Mouse (Mus musculus) heart, embryonic 12.5 days (tissue): ENCODE data around the gene Pex12. TPM values are rescaled to one million over a fixed set of nuclear protein-coding genes. Genes with fewer than 3 reads are reported as not detected.

Source experiments
- ATAC-seq: fragments of 200-750 bp; cut with Nextera tagmentation; 2 replicates; pipeline ENCODE4 v1.8.0; 2017; ENCODE audit warnings: moderate TSS enrichment, moderate library complexity; ENCODE audit not compliant: insufficient number of reproducible peaks, low FRiP score
- H3K27ac ChIP-seq: fragments of 300-500 bp; sonication (generic); 2 replicates; pipeline ENCODE4 v1.5.1; 2016; ENCODE audit warnings: mild to moderate bottlenecking, moderate library complexity; ENCODE audit not compliant: poor library complexity, severe bottlenecking
- H3K27me3 ChIP-seq: fragments of 300-500 bp; sonication (generic); replicated peaks from 2 replicates; pipeline ENCODE4 v1.6.1; 2016; ENCODE audit warnings: mild to moderate bottlenecking, moderate library complexity
- H3K36me3 ChIP-seq: fragments of 300-500 bp; sonication (generic); 2 replicates; pipeline ENCODE4 v1.6.1; 2016; ENCODE audit warnings: mild to moderate bottlenecking, moderate library complexity
- H3K4me1 ChIP-seq: fragments of 300-500 bp; sonication (generic); replicated peaks from 2 replicates; pipeline ENCODE4 v1.6.1; 2016; ENCODE audit warnings: mild to moderate bottlenecking
- H3K4me2 ChIP-seq: fragments of 300-500 bp; sonication (generic); 2 replicates; pipeline ENCODE4 v1.6.1; 2016; ENCODE audit warnings: mild to moderate bottlenecking, moderate library complexity
- H3K4me3 ChIP-seq: fragments of 300-500 bp; sonication (generic); 2 replicates; pipeline ENCODE4 v1.5.1; 2016; ENCODE audit warnings: mild to moderate bottlenecking
- H3K9ac ChIP-seq: fragments of 300-500 bp; sonication (generic); 2 replicates; pipeline ENCODE4 v1.6.1; 2016; ENCODE audit warnings: mild to moderate bottlenecking, moderate library complexity
- H3K9me3 ChIP-seq: fragments of 300-500 bp; sonication (generic); replicated peaks from 2 replicates; pipeline ENCODE4 v1.6.1; 2016; ENCODE audit warnings: mild to moderate bottlenecking, moderate library complexity
- WGBS: fragments of 180-500 bp; shearing (Covaris S2); methylation state at CpG from one replicate; pipeline ENCODE4 v1.1.7; 2016; 5-methylcytosine and 5-hydroxymethylcytosine counted together
- polyA plus RNA-seq: library from polyadenylated mRNA; unstranded; fragments of >200 nt; fragmentation: Nextera tagmentation; extraction: Ambion mirVana; gene quantifications from 2 replicates; pipeline ENCODE4 v1.2.1, GENCODE M21; 2016

The Pex12 gene
- polyA plus RNA-seq, 1 experiment from 2014 or later, result 10.2 TPM

DNA sequence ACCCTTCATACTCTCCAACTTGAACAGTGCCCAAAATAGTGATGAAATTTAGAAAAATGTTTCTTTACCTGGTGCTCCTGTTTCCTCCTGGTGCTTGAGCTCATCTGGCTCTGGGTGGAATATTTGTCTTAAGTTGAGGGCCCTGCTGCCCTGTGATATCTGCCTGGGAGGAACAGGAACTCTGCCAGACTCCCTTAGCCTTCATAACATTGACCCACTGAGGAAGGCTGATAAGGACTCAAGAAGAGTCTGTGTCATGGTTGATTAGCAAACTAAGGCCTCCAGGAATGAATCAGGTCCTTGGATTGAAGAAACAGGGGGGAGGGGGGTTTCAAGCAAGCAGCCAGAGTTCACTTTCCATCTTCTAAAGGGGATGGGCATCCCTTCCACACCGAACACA is 15.8 kb downstream of the Pex12 start, which contains the start of gene Slfn14:
Gene Slfn14 (minus strand): TSS at position 161 of the 400 bp plus-strand sequence.
- H3K9me3 ChIP-seq, result no peaks in the 10 kb centered on the region
- peaks cover 3% of the 10 kb centered on the region; the same call in 1 of the 2 replicates for H3K4me1 ChIP-seq
- H3K27me3 ChIP-seq, result 0 out of 2 replicates have a peak, but pooled peaks cover 6% of the 10 kb centered on the region
- no peak within 1 kb of the TSS for H3K4me2 ChIP-seq
- no peaks in the 10 kb centered on the region for H3K36me3 ChIP-seq
- ATAC-seq, result peak; percentile 84
- H3K9ac ChIP-seq, result no peak within 1 kb of the TSS
- H3K4me3 ChIP-seq, result peak within 1 kb of the TSS; percentile 10; the same call in 1 of the 2 replicates
- no peak within 1 kb of the TSS for H3K27ac ChIP-seq
- 51% methylated on average over 1 of the region's 1 CpGs for WGBS

DNA sequence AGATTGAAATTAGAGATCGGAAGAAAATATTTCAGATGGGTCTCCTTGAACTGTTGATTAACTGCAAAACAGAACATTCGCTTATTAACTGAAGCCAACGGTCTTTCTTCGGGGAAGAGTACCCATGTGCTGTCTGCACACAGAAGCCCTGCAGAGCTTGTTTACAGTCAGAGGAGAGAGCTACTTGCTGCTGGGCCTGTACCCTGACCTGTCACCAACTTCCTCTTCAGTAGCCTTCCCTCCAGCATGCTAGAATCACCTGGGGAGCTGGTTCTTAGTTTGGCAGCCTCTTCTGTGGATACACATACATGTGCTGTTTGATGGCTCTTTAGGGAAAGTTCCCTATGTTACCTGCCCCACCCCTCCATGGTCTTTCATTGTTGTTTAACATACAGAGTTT is 16.8 kb downstream of the Pex12 start:
- H3K4me2 ChIP-seq, result no peak overlapping the region
- peak overlapping the region; percentile 10; the same call in 1 of the 2 replicates for H3K4me3 ChIP-seq
- H3K36me3 ChIP-seq, result no peaks in the 10 kb centered on the region
- no peak overlapping the region for H3K27ac ChIP-seq
- 0 out of 2 replicates have a peak, but pooled peaks cover 6% of the 10 kb centered on the region for H3K27me3 ChIP-seq
- no peaks in the 10 kb centered on the region for H3K9me3 ChIP-seq
- no peak overlapping the region for H3K9ac ChIP-seq
- peak; percentile 69; the same call in 1 of the 2 replicates for ATAC-seq
- WGBS, result 79% methylated on average over 4 of the region's 4 CpGs
- no peaks in the 10 kb centered on the region for H3K4me1 ChIP-seq

- no peaks in the 10 kb centered on the region for H3K4me1 ChIP-seq
- 0 out of 2 replicates have a peak overlapping the region, but pooled peaks have one; percentile 18 for H3K4me2 ChIP-seq
- no peak for ATAC-seq
- H3K27ac ChIP-seq, result no peak overlapping the region
- H3K9ac ChIP-seq, result no peak overlapping the region
- no peak overlapping the region for H3K4me3 ChIP-seq
- WGBS, result 51% methylated on average over 2 of the region's 2 CpGs
- H3K9me3 ChIP-seq, result no peaks in the 10 kb centered on the region
- peaks cover 9% of the 10 kb centered on the region; the same call in 1 of the 2 replicates for H3K27me3 ChIP-seq
- H3K36me3 ChIP-seq, result no peaks in the 10 kb centered on the region
Observed at GRCm38 (mm10) chr11:83282084-83282483, 20.3 kb downstream of the Pex12 start.

GRCm38 (mm10) chr11:83279691-83280090 is 22.7 kb downstream of the Pex12 start:
- WGBS, result 76% methylated on average over 6 of the region's 6 CpGs
- H3K9ac ChIP-seq, result no peak overlapping the region
- H3K4me2 ChIP-seq, result no peak overlapping the region
- H3K4me1 ChIP-seq, result no peaks in the 10 kb centered on the region; the same call in 1 of the 2 replicates
- no peaks in the 10 kb centered on the region for H3K9me3 ChIP-seq
- ATAC-seq, result no peak
- no peak overlapping the region for H3K27ac ChIP-seq
- peaks cover 9% of the 10 kb centered on the region; the same call in 1 of the 2 replicates for H3K27me3 ChIP-seq
- H3K36me3 ChIP-seq, result no peaks in the 10 kb centered on the region
- H3K4me3 ChIP-seq, result no peak overlapping the region

DNA sequence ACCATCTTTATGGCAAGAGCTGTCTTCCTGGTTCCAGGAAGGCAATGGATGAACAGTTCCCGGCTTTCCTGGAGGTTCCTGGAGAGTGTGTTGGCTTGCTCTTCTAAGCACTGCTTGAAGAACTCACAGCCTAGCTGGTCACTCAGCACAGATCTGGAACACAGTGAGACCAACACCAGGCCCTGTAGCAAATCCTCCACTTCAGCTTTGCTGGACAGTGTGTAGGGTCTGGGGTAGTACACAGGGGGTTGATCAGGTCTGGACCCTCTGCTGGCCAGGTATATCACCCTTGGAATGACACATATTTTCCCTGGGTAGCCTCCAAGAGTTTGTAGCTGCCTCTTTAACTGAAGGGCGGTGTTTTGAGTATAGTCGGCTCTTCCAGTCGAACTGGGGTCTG is 23.4 kb downstream of the Pex12 start:
- no peaks in the 10 kb centered on the region for H3K36me3 ChIP-seq
- peaks cover 9% of the 10 kb centered on the region; the same call in 1 of the 2 replicates for H3K27me3 ChIP-seq
- no peak overlapping the region for H3K9ac ChIP-seq
- no peak overlapping the region for H3K4me2 ChIP-seq
- 78% methylated on average over 4 of the region's 4 CpGs for WGBS
- no peak overlapping the region for H3K27ac ChIP-seq
- no peaks in the 10 kb centered on the region; the same call in 1 of the 2 replicates for H3K4me1 ChIP-seq
- H3K4me3 ChIP-seq, result no peak overlapping the region
- ATAC-seq, result no peak
- no peaks in the 10 kb centered on the region for H3K9me3 ChIP-seq

- no peak for ATAC-seq
- Histone ChIP-seq H3K9me3 (no peaks in the 10 kb centered on the region), H3K9ac (no peak overlapping the region), H3K4me1 (no peaks in the 10 kb centered on the region; the same call in 1 of the 2 replicates), H3K36me3 (no peaks in the 10 kb centered on the region), H3K4me2 (no peak overlapping the region), H3K27me3 (peaks cover 7% of the 10 kb centered on the region; the same call in 1 of the 2 replicates), H3K27ac (no peak overlapping the region), H3K4me3 (no peak overlapping the region)
- 70% methylated on average over 7 of the region's 7 CpGs for WGBS
Observed at GRCm38 (mm10) chr11:83276251-83276650, 26.1 kb downstream of the Pex12 start.

DNA sequence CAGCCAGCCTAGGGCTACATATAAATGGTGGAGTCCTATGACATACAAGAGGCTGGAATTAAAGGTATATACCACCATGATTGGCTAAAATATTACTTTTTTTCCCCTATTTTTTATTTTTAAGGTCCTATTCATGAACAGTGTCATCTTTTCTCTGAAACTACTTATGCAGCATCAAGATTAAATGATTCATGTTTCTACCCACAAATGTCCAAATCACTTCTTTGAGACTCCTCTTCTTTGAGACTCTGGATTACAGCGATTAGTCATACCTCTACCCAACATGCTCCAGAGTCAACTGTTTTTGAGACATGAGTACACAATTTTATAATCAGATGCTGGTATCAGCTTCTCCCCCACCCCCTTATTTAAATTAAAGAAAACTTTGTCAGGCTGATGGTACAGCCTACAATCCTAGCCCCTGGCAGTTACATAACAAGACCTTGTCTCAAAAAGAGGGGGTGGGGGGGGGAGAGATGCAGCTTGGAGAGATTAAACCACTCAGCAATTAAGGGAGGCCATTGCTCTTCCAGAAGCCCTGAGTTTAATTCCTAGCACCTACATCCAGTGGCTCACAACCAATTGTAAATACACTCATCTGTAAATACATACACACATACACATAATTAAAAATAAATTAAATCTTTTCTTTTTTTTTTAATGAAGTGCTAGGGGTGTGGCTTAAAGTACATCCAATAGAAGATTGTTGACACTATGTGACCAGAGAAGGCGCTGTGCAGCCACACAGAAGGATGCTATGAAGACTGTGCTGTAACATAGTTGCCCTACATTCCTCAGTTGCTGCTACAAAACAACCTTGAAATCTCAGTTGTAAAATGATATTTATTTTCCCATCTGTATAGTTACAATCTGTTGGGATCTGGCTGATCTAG is 30.2 kb downstream of the Pex12 start:
- no peak overlapping the region for H3K9ac ChIP-seq
- H3K4me2 ChIP-seq, result 0 out of 2 replicates have a peak overlapping the region, but pooled peaks have one; percentile 26

GRCm38 (mm10) chr11:83271151-83271950 is 31.0 kb downstream of the Pex12 start:
- peaks cover 4% of the 10 kb centered on the region; the same call in 1 of the 2 replicates for H3K4me1 ChIP-seq
- H3K9me3 ChIP-seq, result no peaks in the 10 kb centered on the region
- peak overlapping the region; percentile 80; the same call in 1 of the 2 replicates for H3K27ac ChIP-seq
- peak; percentile 85 for ATAC-seq
- H3K4me2 ChIP-seq, result peak overlapping the region; percentile 72
- H3K27me3 ChIP-seq, result 0 out of 2 replicates have a peak, but pooled peaks cover 5% of the 10 kb centered on the region
- under 1% methylated on average over 26 of the region's 26 CpGs for WGBS
- H3K9ac ChIP-seq, result peak overlapping the region; percentile 73
- H3K4me3 ChIP-seq, result peak overlapping the region; percentile 67
- H3K36me3 ChIP-seq, result no peaks in the 10 kb centered on the region

More for the DNA sequence above, 30.2 kb downstream of the Pex12 start:
- no peaks in the 10 kb centered on the region for H3K36me3 ChIP-seq
- no peak for ATAC-seq
- peaks cover 4% of the 10 kb centered on the region; the same call in 1 of the 2 replicates for H3K4me1 ChIP-seq
- no peak overlapping the region for H3K4me3 ChIP-seq
- WGBS, result 18% methylated on average over 2 of the region's 2 CpGs
- no peak overlapping the region; the same call in 1 of the 2 replicates for H3K27ac ChIP-seq
- H3K9me3 ChIP-seq, result no peaks in the 10 kb centered on the region
- 0 out of 2 replicates have a peak, but pooled peaks cover 5% of the 10 kb centered on the region for H3K27me3 ChIP-seq

GRCm38 (mm10) chr11:83270842-83271150 is 31.6 kb downstream of the Pex12 start:
- H3K9ac ChIP-seq, result peak overlapping the region; percentile 73
- no peaks in the 10 kb centered on the region for H3K36me3 ChIP-seq
- 0 out of 2 replicates have a peak, but pooled peaks cover 4% of the 10 kb centered on the region for H3K4me1 ChIP-seq
- 0 out of 2 replicates have a peak, but pooled peaks cover 5% of the 10 kb centered on the region for H3K27me3 ChIP-seq
- ATAC-seq, result peak; percentile 63
- WGBS, result 2% methylated on average over 6 of the region's 6 CpGs
- no peaks in the 10 kb centered on the region for H3K9me3 ChIP-seq
- peak overlapping the region; percentile 67 for H3K4me3 ChIP-seq
- H3K27ac ChIP-seq, result peak overlapping the region; percentile 80; the same call in 1 of the 2 replicates
- H3K4me2 ChIP-seq, result peak overlapping the region; percentile 72

- Histone ChIP-seq H3K9me3 (no peaks in the 10 kb centered on the region), H3K4me3 (no peak overlapping the region), H3K4me1 (no peaks in the 10 kb centered on the region), H3K27ac (no peak overlapping the region), H3K27me3 (no peaks in the 10 kb centered on the region), H3K9ac (no peak overlapping the region), H3K4me2 (no peak overlapping the region), H3K36me3 (no peaks in the 10 kb centered on the region)
- 55% methylated on average over 3 of the region's 3 CpGs for WGBS
- peak; percentile 22; the same call in 1 of the 2 replicates for ATAC-seq
Observed at GRCm38 (mm10) chr11:83263146-83263545, 39.2 kb downstream of the Pex12 start.
